Mouse (Mus musculus) neural tube, embryonic 12.5 days (tissue): ENCODE measurements around the gene Pemt. TPM values are rescaled to one million over a fixed set of nuclear protein-coding genes. Genes with fewer than 3 reads are reported as not detected.

Experiments
- ATAC-seq: fragments of 200-750 bp; cut with Nextera tagmentation; 2 replicates; pipeline ENCODE4 v1.8.0; 2017; ENCODE audit warnings: low read depth, mild to moderate bottlenecking, moderate TSS enrichment, moderate library complexity; ENCODE audit not compliant: low FRiP score
- H3K27ac ChIP-seq: fragments of 300-500 bp; sonication (generic); 2 replicates; pipeline ENCODE4 v1.5.1; 2016
- H3K27me3 ChIP-seq: fragments of 300-500 bp; sonication (generic); replicated peaks from 2 replicates; pipeline ENCODE4 v1.6.1; 2016; ENCODE audit warnings: mild to moderate bottlenecking
- H3K36me3 ChIP-seq: fragments of 300-500 bp; sonication (generic); 2 replicates; pipeline ENCODE4 v1.6.1; 2016; ENCODE audit warnings: mild to moderate bottlenecking
- H3K4me1 ChIP-seq: fragments of 300-500 bp; sonication (generic); 2 replicates; pipeline ENCODE4 v1.6.1; 2016
- H3K4me2 ChIP-seq: fragments of 300-500 bp; sonication (generic); replicated peaks from 2 replicates; pipeline ENCODE4 v1.6.1; 2016; ENCODE audit warnings: mild to moderate bottlenecking
- H3K4me3 ChIP-seq: fragments of 300-500 bp; sonication (generic); 2 replicates; pipeline ENCODE4 v1.5.1; 2016
- H3K9ac ChIP-seq: fragments of 300-500 bp; sonication (generic); 2 replicates; pipeline ENCODE4 v1.6.1; 2016; ENCODE audit warnings: mild to moderate bottlenecking
- H3K9me3 ChIP-seq: fragments of 300-500 bp; sonication (generic); 2 replicates; pipeline ENCODE4 v1.6.1; 2016; ENCODE audit warnings: mild to moderate bottlenecking
- WGBS: fragments of 180-500 bp; shearing (Covaris S2); methylation state at CpG from one replicate; pipeline ENCODE4 v1.1.7; 2016; 5-methylcytosine and 5-hydroxymethylcytosine counted together
- polyA plus RNA-seq: library from polyadenylated mRNA; unstranded; fragments of >200 nt; fragmentation: Nextera tagmentation; extraction: Ambion mirVana; gene quantifications from 2 replicates; pipeline ENCODE4 v1.2.1, GENCODE M21; 2016

Gene Pemt
- polyA plus RNA-seq, 1 experiment from 2014 or later, result 6.1 TPM

- peak overlapping the region; percentile 53 for H3K4me3 ChIP-seq
- peak overlapping the region; percentile 17; the same call in 1 of the 2 replicates for H3K9ac ChIP-seq
- no peaks in the 10 kb centered on the region for H3K27me3 ChIP-seq
- no peaks in the 10 kb centered on the region for H3K36me3 ChIP-seq
- no peaks in the 10 kb centered on the region for H3K4me1 ChIP-seq
- no peak overlapping the region for H3K27ac ChIP-seq
- H3K9me3 ChIP-seq, result no peaks in the 10 kb centered on the region
- WGBS, result 10% methylated on average over 3 of the region's 3 CpGs
- H3K4me2 ChIP-seq, result peak overlapping the region; percentile 65
- ATAC-seq, result peak; percentile 42
Observed at GRCm38 (mm10) chr11:60045676-60046057, 622 bp downstream of the Pemt start.

GRCm38 (mm10) chr11:60044777-60045176 is 1.5 kb downstream of the Pemt start:
- Histone ChIP-seq H3K27ac (no peak overlapping the region), H3K4me1 (no peaks in the 10 kb centered on the region), H3K9me3 (no peaks in the 10 kb centered on the region), H3K4me2 (peak overlapping the region; percentile 65; the same call in 1 of the 2 replicates), H3K4me3 (no peak overlapping the region), H3K36me3 (no peaks in the 10 kb centered on the region), H3K9ac (no peak overlapping the region), H3K27me3 (no peaks in the 10 kb centered on the region)
- ATAC-seq, result no peak
- WGBS, result 94% methylated on average over 1 of the region's 1 CpGs

GRCm38 (mm10) chr11:60042277-60042676 is 4.0 kb downstream of the Pemt start:
- no peaks in the 10 kb centered on the region for H3K36me3 ChIP-seq
- H3K27ac ChIP-seq, result no peak overlapping the region
- no peak overlapping the region for H3K4me2 ChIP-seq
- no peak for ATAC-seq
- H3K9me3 ChIP-seq, result no peaks in the 10 kb centered on the region
- no peak overlapping the region for H3K9ac ChIP-seq
- no peaks in the 10 kb centered on the region for H3K27me3 ChIP-seq
- no peaks in the 10 kb centered on the region for H3K4me1 ChIP-seq
- no peak overlapping the region for H3K4me3 ChIP-seq

GRCm38 (mm10) chr11:60036537-60037220 is 9.6 kb downstream of the Pemt start:
- no peaks in the 10 kb centered on the region for H3K4me1 ChIP-seq
- no peaks in the 10 kb centered on the region for H3K27me3 ChIP-seq
- no peaks in the 10 kb centered on the region for H3K9me3 ChIP-seq
- ATAC-seq, result no peak
- H3K36me3 ChIP-seq, result no peaks in the 10 kb centered on the region
- H3K4me3 ChIP-seq, result no peak overlapping the region
- no peak overlapping the region for H3K27ac ChIP-seq
- H3K4me2 ChIP-seq, result no peak overlapping the region
- 63% methylated on average over 5 of the region's 5 CpGs for WGBS
- H3K9ac ChIP-seq, result no peak overlapping the region

- 83% methylated on average over 8 of the region's 8 CpGs for WGBS
- H3K27ac ChIP-seq, result no peak overlapping the region
- no peaks in the 10 kb centered on the region for H3K4me1 ChIP-seq
- no peak overlapping the region for H3K4me2 ChIP-seq
- no peak overlapping the region for H3K4me3 ChIP-seq
- H3K9me3 ChIP-seq, result no peaks in the 10 kb centered on the region
- H3K27me3 ChIP-seq, result no peaks in the 10 kb centered on the region
- ATAC-seq, result no peak
- H3K36me3 ChIP-seq, result no peaks in the 10 kb centered on the region
- no peak overlapping the region for H3K9ac ChIP-seq
Observed at GRCm38 (mm10) chr11:60034911-60035400, 11.3 kb downstream of the Pemt start.

- WGBS, result 69% methylated on average over 6 of the region's 6 CpGs
- ATAC-seq, result no peak
- Histone ChIP-seq H3K27me3 (no peaks in the 10 kb centered on the region), H3K4me3 (no peak overlapping the region), H3K27ac (no peak overlapping the region), H3K9me3 (no peaks in the 10 kb centered on the region), H3K4me1 (no peaks in the 10 kb centered on the region), H3K36me3 (no peaks in the 10 kb centered on the region), H3K4me2 (no peak overlapping the region), H3K9ac (no peak overlapping the region)
Observed at GRCm38 (mm10) chr11:60034293-60034692, 12.0 kb downstream of the Pemt start.

GRCm38 (mm10) chr11:60032586-60033430 is 13.5 kb downstream of the Pemt start:
- Histone ChIP-seq H3K27me3 (no peaks in the 10 kb centered on the region), H3K36me3 (no peaks in the 10 kb centered on the region), H3K4me3 (no peak overlapping the region), H3K4me1 (no peaks in the 10 kb centered on the region), H3K9ac (no peak overlapping the region), H3K9me3 (no peaks in the 10 kb centered on the region), H3K27ac (no peak overlapping the region), H3K4me2 (no peak overlapping the region)
- WGBS, result 75% methylated on average over 6 of the region's 6 CpGs
- ATAC-seq, result no peak

GRCm38 (mm10) chr11:60030747-60031331 is 15.4 kb downstream of the Pemt start:
- WGBS, result 95% methylated on average over 4 of the region's 4 CpGs
- ATAC-seq, result no peak
- no peaks in the 10 kb centered on the region for H3K27me3 ChIP-seq

GRCm38 (mm10) chr11:60029976-60030375 is 16.3 kb downstream of the Pemt start:
- Histone ChIP-seq H3K27me3 (no peaks in the 10 kb centered on the region), H3K36me3 (no peaks in the 10 kb centered on the region), H3K9ac (no peak overlapping the region), H3K4me3 (no peak overlapping the region), H3K4me2 (no peak overlapping the region), H3K9me3 (no peaks in the 10 kb centered on the region), H3K4me1 (no peaks in the 10 kb centered on the region), H3K27ac (no peak overlapping the region)
- ATAC-seq, result no peak
- WGBS, result 69% methylated on average over 9 of the region's 9 CpGs

More at GRCm38 (mm10) chr11:60030747-60031331, 15.4 kb downstream of the Pemt start:
- Histone ChIP-seq H3K4me1 (no peaks in the 10 kb centered on the region), H3K27ac (no peak overlapping the region), H3K9ac (no peak overlapping the region), H3K4me3 (no peak overlapping the region), H3K9me3 (no peaks in the 10 kb centered on the region), H3K36me3 (no peaks in the 10 kb centered on the region), H3K4me2 (no peak overlapping the region)

- no peaks in the 10 kb centered on the region for H3K9me3 ChIP-seq
- H3K36me3 ChIP-seq, result no peaks in the 10 kb centered on the region
- no peaks in the 10 kb centered on the region for H3K27me3 ChIP-seq
- no peak overlapping the region for H3K4me3 ChIP-seq
- H3K4me2 ChIP-seq, result no peak overlapping the region
- H3K27ac ChIP-seq, result no peak overlapping the region
- WGBS, result 82% methylated on average over 10 of the region's 10 CpGs
- H3K4me1 ChIP-seq, result no peaks in the 10 kb centered on the region
- no peak overlapping the region for H3K9ac ChIP-seq
- no peak for ATAC-seq
Observed at GRCm38 (mm10) chr11:60027913-60028875, 18.1 kb downstream of the Pemt start.

GRCm38 (mm10) chr11:60027272-60027671 is 19.0 kb downstream of the Pemt start:
- 4% methylated on average over 2 of the region's 2 CpGs for WGBS
- H3K36me3 ChIP-seq, result no peaks in the 10 kb centered on the region
- ATAC-seq, result no peak
- no peaks in the 10 kb centered on the region for H3K9me3 ChIP-seq
- H3K4me3 ChIP-seq, result no peak overlapping the region
- H3K27me3 ChIP-seq, result no peaks in the 10 kb centered on the region
- H3K4me1 ChIP-seq, result no peaks in the 10 kb centered on the region
- H3K27ac ChIP-seq, result no peak overlapping the region
- H3K4me2 ChIP-seq, result no peak overlapping the region
- H3K9ac ChIP-seq, result no peak overlapping the region
